Mouse (Mus musculus): ENCODE measurements around the gene Lrrk1. TPM values are rescaled to one million over a fixed set of nuclear protein-coding genes. Genes with fewer than 3 reads are reported as not detected.

Gene Lrrk1
- polyA plus RNA-seq, 1 experiment from 2014 or later, result 33.0 TPM

GRCm38 (mm10) chr7:66385826-66386225, 2.3 kb downstream of the Lrrk1 start:
- CTCF ChIA-PET, result interaction anchor here (6.8 kb wide), 1 partner anchor 43 kb away, joined by 82 read pairs; no protein-coding TSS in a partner anchor
- in situ Hi-C loops (cut with MboI; ENCODE audit: low pct_unique_long_range_greater_than_20kb), result no loop called here
- H3K27me3 ChIP-seq, result no peaks in the 10 kb centered on the region
- DNase-seq (ENCODE audit: low read depth, low spot score) (no peak), ATAC-seq (no peak)
- TF ChIP-seq CTCF (IDR thresholded peaks at IDR 0.05), result no peak
- POLR2A ChIA-PET, result interaction anchor here (0.9 kb wide), 1 partner anchor 20 kb away, joined by 3 read pairs; the partner anchor contains the start of gene Gm10974

DNA sequence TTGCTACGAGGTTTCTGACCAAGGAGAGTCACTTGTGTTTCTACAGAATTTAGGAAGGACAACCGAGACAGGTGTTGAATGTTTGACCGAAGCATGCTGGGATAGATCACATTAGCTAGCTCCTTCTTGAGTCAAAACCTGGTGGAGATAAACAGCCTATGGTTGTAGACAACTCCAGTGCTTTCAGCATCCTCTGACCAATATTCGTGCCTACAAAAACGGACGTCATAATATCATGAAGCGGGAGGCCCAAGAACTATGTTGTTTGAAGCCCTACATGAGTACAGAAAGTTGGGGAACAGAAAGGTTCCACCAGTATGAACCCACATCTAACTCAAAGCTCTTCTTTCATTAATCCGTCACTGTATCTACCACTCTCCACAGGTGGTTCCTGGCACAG, 3.3 kb downstream of the Lrrk1 start:
- CTCF ChIA-PET, result interaction anchor here (1.0 to 6.8 kb wide), 6 partner anchors 10 to 42 kb away, joined by 3 to 82 read pairs (median 4); no protein-coding TSS in a partner anchor
- in situ Hi-C loops (cut with MboI; ENCODE audit: low pct_unique_long_range_greater_than_20kb), result no loop called here
- POLR2A ChIA-PET, result interaction anchor here (0.9 to 1.0 kb wide), 2 partner anchors 19 to 167 kb away, joined by 3 read pairs; partner anchors contain the start of gene Gm10974
- H3K27me3 ChIP-seq, result no peaks in the 10 kb centered on the region
- no peak for DNase-seq (ENCODE audit: low read depth, low spot score)
- TF ChIP-seq CTCF (IDR thresholded peaks at IDR 0.05), result no peak
- ATAC-seq, result no peak

DNA sequence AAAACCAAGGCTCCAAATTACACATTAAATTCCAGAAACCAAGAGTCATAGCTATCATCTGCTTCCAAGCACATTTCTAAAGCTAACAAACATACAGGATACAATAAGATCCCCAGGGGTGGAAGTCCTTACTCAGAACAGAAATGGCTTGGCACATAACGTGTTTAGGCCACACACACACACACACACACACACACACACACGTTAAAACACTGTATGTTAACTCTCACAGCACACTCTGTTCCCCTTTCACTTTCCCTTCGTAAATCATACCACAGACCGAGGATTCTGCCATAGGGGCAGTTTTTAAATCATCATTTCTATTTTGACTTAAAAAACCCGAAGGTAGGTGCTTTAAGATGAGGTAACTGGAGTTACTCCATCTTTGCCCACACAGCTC, 3.9 kb downstream of the Lrrk1 start:
- in situ Hi-C loops (cut with MboI; ENCODE audit: low pct_unique_long_range_greater_than_20kb), result no loop called here
- CTCF ChIA-PET, result interaction anchor here (0.6 to 6.8 kb wide), 6 partner anchors 11 to 41 kb away, joined by 3 to 82 read pairs (median 4); no protein-coding TSS in a partner anchor
- DNase-seq (ENCODE audit: low read depth, low spot score), result no peak
- POLR2A ChIA-PET, result interaction anchor here (1.0 to 1.3 kb wide), 2 partner anchors 14 to 167 kb away, joined by 3 to 6 read pairs; no protein-coding TSS in a partner anchor
- no peaks in the 10 kb centered on the region for H3K27me3 ChIP-seq
- ATAC-seq, result no peak
- TF ChIP-seq CTCF (IDR thresholded peaks at IDR 0.05), result no peak

DNA sequence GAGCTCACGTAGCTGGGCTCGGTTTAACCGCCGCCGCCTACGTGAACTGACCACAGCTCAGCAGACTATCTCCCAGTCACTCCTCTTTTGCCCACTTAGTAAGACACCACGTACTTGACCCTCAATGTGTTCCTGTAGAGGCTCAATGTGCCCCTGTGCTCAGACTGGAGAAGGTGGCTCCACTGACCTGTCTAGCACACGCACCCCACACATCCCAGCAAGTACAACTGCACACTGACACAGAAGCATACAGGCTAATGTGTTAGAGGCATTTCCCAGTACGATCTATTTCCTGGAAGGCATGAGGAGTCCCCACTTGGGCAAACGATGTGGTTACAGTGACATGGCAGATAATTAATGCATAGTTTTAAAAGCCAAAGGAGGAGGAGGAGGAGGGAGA, 11.6 kb downstream of the Lrrk1 start:
- CTCF ChIA-PET, result interaction anchor here (0.9 to 2.9 kb wide), 5 partner anchors 9 to 55 kb away, joined by 3 to 8 read pairs (median 3); partner anchors contain the start of gene Gm10974
- DNase-seq (ENCODE audit: low read depth, low spot score) (no peak), ATAC-seq (no peak)
- no peaks in the 10 kb centered on the region for H3K27me3 ChIP-seq
- POLR2A ChIA-PET, result no interaction called here
- TF ChIP-seq CTCF (IDR thresholded peaks at IDR 0.05), result no peak
- in situ Hi-C loops (cut with MboI; ENCODE audit: low pct_unique_long_range_greater_than_20kb), result no loop called here

DNA sequence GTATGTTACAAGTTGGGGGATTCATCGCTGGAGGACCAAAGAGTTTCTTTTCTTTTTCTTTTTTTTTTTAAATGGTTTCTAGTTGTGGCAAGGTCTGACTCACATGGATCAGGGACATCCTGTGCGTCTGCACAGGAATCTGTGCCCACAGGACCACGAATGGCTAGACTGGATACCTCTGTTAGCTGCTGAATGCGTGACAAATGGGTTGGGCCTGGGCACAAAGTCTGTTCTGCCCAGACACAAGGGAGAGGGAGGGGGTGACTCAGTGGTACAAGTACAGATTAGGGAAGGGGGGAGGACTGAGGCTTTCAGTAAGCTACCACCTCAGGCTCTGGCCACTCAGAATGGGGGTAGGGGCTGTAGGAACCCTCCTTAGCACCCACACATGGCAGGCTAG, 12.4 kb downstream of the Lrrk1 start:
- H3K27me3 ChIP-seq, result no peaks in the 10 kb centered on the region
- in situ Hi-C loops (cut with MboI; ENCODE audit: low pct_unique_long_range_greater_than_20kb), result no loop called here
- no peak for TF ChIP-seq CTCF (IDR thresholded peaks at IDR 0.05)
- ATAC-seq, result no peak
- POLR2A ChIA-PET, result interaction anchor here (1.5 kb wide), 1 partner anchor 13 kb away, joined by 5 read pairs; the partner anchor contains the start of gene Lrrk1
- DNase-seq (ENCODE audit: low read depth, low spot score), result no peak
- CTCF ChIA-PET, result interaction anchor here (1.1 to 2.9 kb wide), 4 partner anchors 9 to 54 kb away, joined by 3 to 8 read pairs (median 3); partner anchors contain the start of gene Gm10974

GRCm38 (mm10) chr7:66373391-66373790, 14.8 kb downstream of the Lrrk1 start:
- no peak for TF ChIP-seq CTCF (IDR thresholded peaks at IDR 0.05)
- in situ Hi-C loops (cut with MboI; ENCODE audit: low pct_unique_long_range_greater_than_20kb), result no loop called here
- ChIA-PET CTCF (no interaction called here), POLR2A (no interaction called here)
- no peak for DNase-seq (ENCODE audit: low read depth, low spot score)
- no peaks in the 10 kb centered on the region for H3K27me3 ChIP-seq
- ATAC-seq, result no peak

- CTCF ChIA-PET, result interaction anchor here (1.2 to 1.6 kb wide), 3 partner anchors 18 to 28 kb away, joined by 3 to 7 read pairs (median 3); partner anchors contain the start of gene Lrrk1
- ATAC-seq, result no peak
Observed at GRCm38 (mm10) chr7:66370970-66371369, 17.2 kb downstream of the Lrrk1 start.

DNA sequence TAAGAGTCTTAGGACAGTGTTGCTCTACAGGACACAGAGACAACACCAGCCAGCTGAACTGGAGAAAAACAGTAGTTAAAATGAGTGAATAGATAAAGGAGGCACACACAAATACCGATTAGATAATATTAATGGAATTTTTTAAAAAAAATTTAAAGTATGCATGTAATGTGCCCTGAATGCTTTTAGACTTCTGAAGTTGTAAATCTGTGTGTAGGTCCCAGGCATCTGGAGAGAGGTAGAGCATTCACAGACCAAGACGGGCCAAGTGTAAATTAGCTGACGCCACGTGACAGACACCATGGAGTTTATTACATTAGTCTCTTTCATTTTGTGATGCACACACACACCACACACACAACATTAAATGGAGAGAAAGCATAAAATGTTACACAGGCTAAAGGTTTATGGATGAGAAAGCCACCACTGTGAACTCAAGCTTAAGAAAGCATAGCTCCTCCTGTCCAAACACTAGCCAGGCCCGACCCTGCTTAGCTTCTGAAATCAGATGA, 18.2 kb downstream of the Lrrk1 start:
- ChIA-PET POLR2A (interaction anchor here (0.9 to 1.2 kb wide), 3 partner anchors 14 to 27 kb away, joined by 3 to 6 read pairs (median 3); partner anchors contain the start of gene Lrrk1), CTCF (interaction anchor here (1.0 to 1.6 kb wide), 5 partner anchors 10 to 27 kb away, joined by 3 to 7 read pairs (median 4); partner anchors contain the start of gene Lrrk1)
- in situ Hi-C loops (cut with MboI; ENCODE audit: low pct_unique_long_range_greater_than_20kb), result no loop called here
- no peak for TF ChIP-seq CTCF (IDR thresholded peaks at IDR 0.05)
- no peak for ATAC-seq
- no peak for DNase-seq (ENCODE audit: low read depth, low spot score)
- H3K27me3 ChIP-seq, result no peaks in the 10 kb centered on the region

More at GRCm38 (mm10) chr7:66370970-66371369, 17.2 kb downstream of the Lrrk1 start:
- DNase-seq (ENCODE audit: low read depth, low spot score), result no peak
- H3K27me3 ChIP-seq, result no peaks in the 10 kb centered on the region
- TF ChIP-seq CTCF (IDR thresholded peaks at IDR 0.05), result no peak
- POLR2A ChIA-PET, result interaction anchor here (0.5 to 1.2 kb wide), 3 partner anchors 17 to 1398 kb away, joined by 3 read pairs; partner anchors contain the start of gene Lrrk1
- in situ Hi-C loops (cut with MboI; ENCODE audit: low pct_unique_long_range_greater_than_20kb), result no loop called here

- no peaks in the 10 kb centered on the region for H3K27me3 ChIP-seq
- ATAC-seq (peak; percentile 57), DNase-seq (ENCODE audit: low read depth, low spot score) (no peak)
- CTCF ChIA-PET, result interaction anchor here (0.9 to 1.6 kb wide), 9 partner anchors 10 to 60 kb away, joined by 3 to 7 read pairs (median 4); partner anchors contain the start of gene Lrrk1
- in situ Hi-C loops (cut with MboI; ENCODE audit: low pct_unique_long_range_greater_than_20kb), result no loop called here
- no peak for TF ChIP-seq CTCF (IDR thresholded peaks at IDR 0.05)
- POLR2A ChIA-PET, result interaction anchor here (0.9 to 1.2 kb wide), 3 partner anchors 15 to 27 kb away, joined by 3 to 6 read pairs (median 3); partner anchors contain the start of gene Lrrk1
Observed at GRCm38 (mm10) chr7:66369071-66369933, 18.8 kb downstream of the Lrrk1 start.

DNA sequence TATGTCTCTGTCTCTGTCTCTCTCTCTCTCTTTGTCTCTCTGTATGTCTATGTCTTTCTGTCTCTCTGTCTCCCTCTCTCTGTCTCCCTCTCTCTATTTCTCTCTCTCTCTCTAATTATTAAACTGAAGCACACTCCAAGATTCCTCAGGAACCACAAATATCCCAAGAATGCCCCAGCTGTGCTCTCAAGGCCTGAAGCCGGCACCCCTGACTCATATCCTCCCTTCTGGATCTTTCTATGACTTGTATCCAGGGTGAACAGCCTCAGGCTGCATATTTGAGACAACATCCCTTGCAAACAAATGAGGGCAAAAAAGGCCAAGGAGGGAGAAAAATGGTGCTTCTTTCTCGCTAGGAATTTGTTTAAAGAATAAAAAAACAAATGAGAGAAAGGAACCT, 22.2 kb downstream of the Lrrk1 start, which contains the start of gene Gm10974:
Gene Gm10974, plus strand, starts transcription at position 2 of the 400 bp plus-strand sequence.
- in situ Hi-C loops (cut with MboI; ENCODE audit: low pct_unique_long_range_greater_than_20kb), result no loop called here
- ChIA-PET CTCF (interaction anchor here (1.5 to 2.6 kb wide), 3 partner anchors 10 to 23 kb away, joined by 7 to 9 read pairs (median 8); partner anchors contain the start of gene Lrrk1), POLR2A (interaction anchor here (0.6 to 1.5 kb wide), 3 partner anchors 13 to 22 kb away, joined by 3 read pairs; no protein-coding TSS in a partner anchor)
- ATAC-seq, result peak; percentile 98
- no peak for DNase-seq (ENCODE audit: low read depth, low spot score)
- no peaks in the 10 kb centered on the region for H3K27me3 ChIP-seq
- TF ChIP-seq CTCF (IDR thresholded peaks at IDR 0.05), result no peak

All from Patski (cell line).